Mouse (Mus musculus) kidney, adult 8-10 months (tissue): ENCODE measurements at regions not wholly inside any gene's neighbourhood (a gene's known extent, or its start where the extent isn't known, plus 50 kb on each side); places are given as distances from the start of the nearest gene placed in this dataset.

Source experiments
- DNase-seq, 2 experiments: peaks; one replicate each; pipeline ENCODE4 v3.0.0; 2022

DNA sequence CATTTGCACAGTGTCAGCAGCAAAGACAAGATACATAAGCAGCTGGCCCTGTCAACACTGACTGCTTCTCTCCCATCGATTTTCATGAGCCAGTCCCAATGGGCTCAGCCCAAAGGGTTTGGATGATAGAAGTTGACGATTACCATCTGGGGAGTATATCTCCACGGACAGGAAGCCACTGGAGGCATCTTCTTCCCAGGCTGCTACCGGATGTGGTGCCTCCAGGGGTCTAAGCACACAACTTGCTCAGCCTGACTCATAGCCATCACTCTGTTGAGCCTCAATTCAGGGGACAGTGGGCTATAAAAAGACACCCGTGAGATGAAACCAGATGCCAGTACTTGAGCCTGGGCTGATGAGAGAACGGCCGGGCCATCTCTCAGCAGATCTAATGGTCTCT lies 71.1 kb upstream of the Hif1a start:
- no peak for DNase-seq

DNA sequence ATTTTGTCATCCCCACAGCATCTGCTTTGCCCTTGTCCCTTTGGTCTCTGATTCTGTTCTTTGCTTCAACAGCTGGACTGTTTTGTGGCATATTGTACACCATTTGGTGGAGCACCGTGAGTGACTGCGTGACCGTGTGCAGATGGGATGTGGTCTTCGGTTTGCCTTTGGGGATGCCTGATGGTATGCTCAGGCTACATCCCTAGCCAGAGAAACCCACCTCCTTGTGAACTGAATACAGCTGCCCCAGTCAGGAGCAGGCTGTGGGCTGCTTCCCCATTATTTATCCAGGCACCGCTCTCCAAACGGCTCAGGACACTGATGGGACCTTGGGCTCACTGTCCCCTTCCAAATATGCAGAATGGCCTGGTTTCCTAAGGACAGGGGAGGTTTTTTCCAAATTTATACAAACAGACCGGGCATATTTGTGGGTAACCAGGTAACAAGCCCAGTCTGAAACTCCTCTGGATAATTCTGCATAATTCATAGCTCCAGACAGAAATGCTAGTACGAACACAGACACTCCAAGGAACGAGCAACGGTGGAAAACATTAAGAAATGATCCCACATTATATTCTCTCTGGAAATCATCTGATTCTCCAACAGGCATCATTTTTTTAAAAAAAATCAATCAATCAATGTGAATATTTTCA lies 70.5 kb upstream of the Hif1a start:
- no peak for DNase-seq

DNA sequence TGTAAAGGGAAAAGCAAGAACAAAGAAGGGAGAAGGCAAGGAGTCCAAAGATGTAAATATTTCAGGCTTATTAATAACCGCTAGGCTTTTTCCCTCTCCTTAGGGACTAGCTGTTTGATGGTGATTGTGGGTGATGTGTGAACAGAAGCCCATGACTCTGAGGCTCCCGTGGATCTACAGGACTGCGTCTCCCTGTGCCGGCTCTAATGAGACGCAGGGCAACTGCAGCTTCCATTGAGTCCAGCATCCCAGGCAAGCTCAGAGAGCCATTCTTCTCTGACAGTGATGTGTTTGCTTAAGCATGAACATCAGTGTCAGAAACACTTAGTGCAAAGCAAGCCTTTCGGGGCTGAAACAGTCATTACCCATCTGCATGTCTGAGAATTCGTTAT lies 70.0 kb upstream of the Hif1a start:
- no peak for DNase-seq

DNA sequence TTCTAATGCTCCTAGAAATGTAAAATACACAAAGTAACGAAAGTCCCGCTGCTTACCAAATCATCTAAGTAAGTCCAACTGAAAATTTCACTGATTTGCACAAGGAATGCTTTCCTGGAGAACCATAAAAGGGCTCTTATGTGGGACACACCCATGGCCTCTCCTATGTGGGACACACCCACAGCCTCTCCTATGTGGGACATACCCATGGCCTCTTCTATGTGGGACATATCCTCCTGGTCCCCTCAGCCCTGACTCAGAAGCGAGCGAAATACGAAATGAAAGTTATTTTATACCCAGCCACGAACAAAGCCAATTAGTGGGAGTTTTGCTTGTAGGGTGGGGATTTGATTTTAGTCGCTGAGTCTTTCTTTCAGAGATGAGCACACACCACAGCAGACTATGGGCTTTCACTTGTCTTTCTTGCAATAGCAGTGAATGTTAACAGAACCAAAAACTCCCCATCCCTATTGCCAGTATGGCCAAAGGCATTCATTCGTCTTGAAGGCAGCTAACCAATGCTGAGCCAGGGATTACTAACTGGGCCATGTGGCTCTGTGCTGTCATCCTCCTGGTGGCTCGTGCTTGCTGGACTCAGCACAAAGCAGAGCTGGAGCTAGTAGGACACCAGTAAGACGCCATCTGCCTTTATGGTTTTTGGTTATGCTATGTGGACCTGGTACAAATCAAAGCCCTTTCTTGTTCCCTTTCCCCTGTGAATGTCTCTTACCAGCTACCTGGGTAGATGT lies 69.4 kb upstream of the Hif1a start:
- DNase-seq, result no peak

DNA sequence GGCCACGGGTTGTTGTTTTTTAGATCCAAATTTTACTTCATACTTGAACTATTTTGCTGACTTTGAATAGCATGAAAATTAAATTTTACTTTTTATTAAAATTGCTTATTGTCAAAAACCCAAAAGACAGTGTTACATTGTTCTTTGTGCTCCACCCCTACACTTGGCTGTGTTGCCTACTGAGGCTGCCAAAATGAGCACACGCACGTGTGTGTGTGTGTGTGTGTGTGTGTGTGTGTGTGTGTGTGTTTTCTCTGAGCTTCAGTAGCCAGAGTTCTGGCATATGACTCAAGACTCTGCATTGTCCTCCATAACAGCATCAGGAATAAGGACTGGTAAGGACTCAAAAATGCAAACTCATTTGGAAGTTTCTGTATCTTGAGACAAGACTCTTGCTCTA lies 68.4 kb upstream of the Hif1a start:
- no peak for DNase-seq

DNA sequence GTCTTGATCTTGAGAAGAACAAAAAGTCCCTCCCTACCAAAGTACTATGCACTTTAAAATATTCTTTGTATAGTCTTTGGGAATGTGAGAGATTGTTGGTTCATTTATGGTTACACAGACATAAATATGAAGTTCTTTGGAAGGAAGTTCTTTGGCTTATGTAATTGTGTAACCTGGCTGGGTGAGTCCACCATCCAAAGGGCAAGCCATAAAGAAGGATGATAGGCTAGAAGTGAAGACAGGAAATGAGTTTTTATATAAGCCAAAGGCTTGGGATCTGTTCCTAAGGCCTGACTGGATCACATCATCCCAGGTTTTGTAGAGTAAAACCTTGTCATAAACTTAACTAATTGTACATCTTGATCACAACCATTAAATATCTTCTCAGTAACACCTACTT lies 65.0 kb upstream of the Hif1a start:
- no peak for DNase-seq

DNA sequence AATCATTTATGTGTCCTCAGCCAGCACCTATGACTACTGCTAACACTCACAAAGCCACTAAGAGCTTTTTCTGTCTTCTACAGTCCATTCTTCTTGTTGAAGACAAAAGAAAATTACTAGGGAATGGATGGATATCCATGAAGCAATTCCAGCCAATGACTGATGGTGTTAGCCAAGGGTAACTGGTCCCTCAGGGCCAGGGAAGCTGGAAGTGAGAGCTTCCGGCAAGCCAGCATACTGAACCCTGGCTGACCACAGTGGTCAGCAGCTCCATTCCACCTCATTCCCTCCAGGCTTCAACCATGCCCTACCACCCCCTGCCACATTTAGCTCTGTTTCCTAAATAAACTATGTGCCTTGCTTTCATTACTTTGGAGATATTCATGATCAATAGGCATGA lies 64.1 kb upstream of the Hif1a start:
- no peak for DNase-seq

DNA sequence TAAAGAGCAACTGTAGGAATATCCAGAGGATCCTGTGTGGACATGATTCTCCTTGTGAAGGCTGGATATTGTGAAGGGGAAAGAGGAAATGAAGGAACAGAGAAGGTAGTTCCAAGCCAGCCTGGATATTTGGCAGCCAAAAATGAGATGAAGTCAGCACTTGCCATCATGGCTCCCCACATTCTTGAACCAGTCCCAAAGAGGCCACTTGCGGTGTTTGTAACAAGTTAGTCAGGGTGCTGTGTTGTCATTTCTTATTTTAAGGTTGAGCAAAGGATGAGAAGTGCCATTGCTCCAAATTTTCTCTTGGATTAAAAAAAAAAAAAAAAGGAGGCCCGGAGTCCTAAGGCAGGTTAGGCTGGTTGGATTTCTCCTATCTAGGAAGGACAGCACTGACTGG lies 63.3 kb upstream of the Hif1a start:
- no peak for DNase-seq

DNA sequence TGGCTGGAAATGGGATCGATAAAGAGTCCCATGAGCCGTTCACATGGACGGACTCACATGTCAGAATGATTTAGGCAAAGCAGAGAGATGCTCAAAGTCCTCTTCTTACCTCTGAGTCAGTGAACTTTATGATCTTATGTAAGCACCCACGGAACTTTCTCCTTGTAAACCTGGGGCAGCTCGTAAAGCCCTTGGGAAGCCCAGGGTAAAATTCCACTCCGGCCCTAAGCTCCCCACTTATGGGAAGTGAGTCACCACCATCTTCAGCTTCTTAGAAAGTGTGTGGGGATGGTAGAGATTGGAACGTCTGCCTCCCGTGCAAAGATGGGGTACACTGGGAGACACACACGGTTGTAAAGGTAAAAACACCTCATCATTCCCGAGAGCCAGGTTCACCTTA lies 62.8 kb upstream of the Hif1a start:
- DNase-seq, result peak; percentile 9 to 64

DNA sequence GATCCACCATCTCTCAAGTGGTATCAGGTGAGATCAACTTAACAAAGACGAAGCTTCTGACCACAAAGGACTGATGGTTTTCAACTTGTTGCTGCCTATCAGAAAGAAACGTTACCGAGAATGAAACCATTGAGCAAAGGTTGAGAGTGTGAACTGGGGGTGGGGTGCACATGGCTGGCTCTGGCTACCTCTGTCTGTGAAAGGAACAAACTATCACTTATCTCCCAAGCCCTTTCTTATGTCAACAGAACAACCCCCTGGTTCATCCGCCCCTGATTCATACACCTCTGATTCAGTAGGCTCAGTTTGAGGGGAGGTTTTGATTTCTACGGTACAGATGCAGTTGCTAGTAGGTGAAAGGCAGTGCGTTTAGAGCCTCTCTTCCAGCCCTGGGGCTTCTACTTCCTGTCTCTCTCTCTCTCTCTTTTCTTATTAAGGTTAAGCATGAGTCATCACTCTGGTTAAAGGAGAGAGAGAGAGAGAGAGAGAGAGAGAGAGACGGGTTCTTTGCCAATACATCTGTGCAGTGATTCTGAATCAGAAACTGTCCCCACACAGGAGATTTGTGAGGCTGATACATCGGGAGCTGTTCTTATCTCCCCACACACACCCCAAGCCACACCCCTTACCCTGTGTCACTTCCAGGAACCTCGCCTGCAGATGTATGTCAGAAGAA lies 59.0 kb upstream of the Hif1a start:
- no peak for DNase-seq

DNA sequence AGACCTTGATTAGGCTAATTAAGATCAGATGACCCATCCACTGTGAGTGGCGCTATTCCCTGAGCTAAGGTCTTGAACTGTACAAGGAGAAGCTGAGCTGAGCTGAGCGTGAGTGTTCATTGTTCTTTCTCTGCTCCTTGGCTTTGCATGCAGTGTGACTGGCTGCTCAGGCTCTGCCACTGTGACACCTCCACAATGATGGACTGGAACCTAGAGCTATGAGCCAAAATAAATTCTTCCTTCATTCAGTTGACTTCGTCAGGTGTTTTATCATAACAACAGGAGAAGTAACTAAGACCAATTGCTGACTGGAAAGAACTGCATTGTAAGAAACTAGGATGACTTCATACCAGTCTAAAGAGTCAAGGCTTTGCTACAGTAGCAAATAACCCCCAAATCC lies 56.4 kb upstream of the Hif1a start:
- no peak for DNase-seq

DNA sequence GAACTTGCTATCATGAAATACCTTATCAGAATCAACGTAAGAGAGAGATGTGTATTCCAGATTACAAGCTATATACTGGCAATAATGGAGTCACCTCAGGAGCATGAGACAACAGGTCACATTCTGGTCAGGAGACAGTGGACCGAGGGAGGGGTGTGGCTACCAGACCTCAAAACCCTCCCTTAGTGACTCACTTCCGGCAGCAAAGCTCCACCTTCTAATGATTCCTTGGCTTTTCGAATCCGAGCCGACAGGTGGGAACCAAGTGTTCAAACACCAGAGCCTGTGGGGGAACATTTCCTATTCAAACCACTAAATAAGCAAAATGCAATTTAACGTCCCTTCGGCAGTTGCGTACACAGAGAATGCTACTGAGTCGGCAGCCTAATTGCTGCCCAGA lies 54.5 kb upstream of the Hif1a start:
- no peak for DNase-seq

DNA sequence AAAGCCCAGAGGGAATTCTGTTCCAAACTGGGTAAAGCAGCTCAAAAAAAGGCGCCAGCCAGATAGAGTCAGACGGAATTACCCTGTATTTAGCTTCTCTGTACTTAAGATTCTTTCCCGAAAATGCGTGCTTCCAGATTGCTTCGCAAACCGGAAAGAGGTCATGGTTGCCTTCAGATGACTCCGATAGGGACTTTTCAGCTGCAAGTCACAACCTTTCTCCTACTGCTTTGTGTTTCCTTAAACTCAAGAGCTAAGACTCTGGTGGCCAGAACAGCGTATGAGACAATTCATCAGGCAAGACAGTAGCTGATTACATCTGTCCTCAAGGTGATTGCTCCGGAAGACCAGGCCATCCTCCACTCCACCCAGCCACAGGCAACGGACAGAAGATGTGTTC lies 53.8 kb upstream of the Hif1a start:
- no peak for DNase-seq

DNA sequence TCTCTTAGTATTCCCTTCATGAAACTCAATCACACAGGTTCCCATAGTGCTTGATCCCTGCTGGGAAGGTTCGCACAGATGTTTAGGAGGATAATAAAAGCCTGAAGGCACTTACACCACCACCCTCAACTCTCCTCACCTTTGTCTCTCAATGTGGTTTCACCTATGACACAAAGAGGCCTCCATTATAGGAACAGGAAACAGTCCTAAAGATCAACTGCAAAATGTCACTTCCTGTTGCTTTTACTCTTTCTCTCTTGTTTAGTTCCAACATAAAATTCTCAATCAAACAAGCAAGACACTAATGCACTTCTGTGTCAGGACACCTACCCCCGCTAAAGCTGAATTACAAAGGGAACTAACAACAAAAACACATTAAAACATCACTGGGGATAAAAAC lies 50.3 kb upstream of the Hif1a start:
- no peak for DNase-seq
